Mouse (Mus musculus) limb, embryonic 15.5 days (tissue): Measurements from ENCODE around the gene Brat1. TPM values are rescaled to one million over a fixed set of nuclear protein-coding genes. Genes with fewer than 3 reads are reported as not detected.

Experiments
- ATAC-seq: fragments of 200-750 bp; cut with Nextera tagmentation; 2 replicates; pipeline ENCODE4 v1.8.0; 2017; ENCODE audit warnings: low read depth, moderate TSS enrichment; ENCODE audit not compliant: insufficient number of reproducible peaks, low FRiP score, low TSS enrichment
- H3K27ac ChIP-seq: fragments of 300-500 bp; sonication (generic); 2 replicates; pipeline ENCODE4 v1.5.1; 2015; ENCODE audit warnings: moderate library complexity, mild to moderate bottlenecking, inconsistent platforms
- H3K27me3 ChIP-seq: fragments of 300-500 bp; sonication (generic); 2 replicates; pipeline ENCODE4 v1.6.1; 2015; ENCODE audit warnings: inconsistent platforms
- H3K36me3 ChIP-seq: fragments of 300-500 bp; sonication (generic); 2 replicates; pipeline ENCODE4 v1.6.1; 2015; ENCODE audit warnings: inconsistent platforms
- H3K4me1 ChIP-seq: fragments of 300-500 bp; sonication (generic); 2 replicates; pipeline ENCODE4 v1.6.1; 2015; ENCODE audit warnings: inconsistent platforms
- H3K4me2 ChIP-seq: fragments of 300-500 bp; sonication (generic); 2 replicates; pipeline ENCODE4 v1.6.1; 2015; ENCODE audit warnings: mild to moderate bottlenecking, inconsistent platforms
- H3K4me3 ChIP-seq: fragments of 300-500 bp; sonication (generic); 2 replicates; pipeline ENCODE4 v1.5.1; 2015; ENCODE audit warnings: mild to moderate bottlenecking, inconsistent platforms
- H3K9ac ChIP-seq: fragments of 300-500 bp; sonication (generic); 2 replicates; pipeline ENCODE4 v1.6.1; 2015; ENCODE audit warnings: inconsistent platforms
- H3K9me3 ChIP-seq: fragments of 300-500 bp; sonication (generic); 2 replicates; pipeline ENCODE4 v1.6.1; 2016; ENCODE audit warnings: inconsistent platforms
- WGBS: fragments of 180-500 bp; shearing (Covaris S2); methylation state at CpG from one replicate; pipeline ENCODE4 v1.1.7; 2015; 5-methylcytosine and 5-hydroxymethylcytosine counted together
- polyA plus RNA-seq: library from polyadenylated mRNA; unstranded; fragments of >200 nt; fragmentation: Nextera tagmentation; extraction: Ambion mirVana; gene quantifications from 2 replicates; pipeline ENCODE4 v1.2.1, GENCODE M21; 2015

Gene Brat1
- polyA plus RNA-seq, 1 experiment from 2014 or later = 24.4 TPM

DNA sequence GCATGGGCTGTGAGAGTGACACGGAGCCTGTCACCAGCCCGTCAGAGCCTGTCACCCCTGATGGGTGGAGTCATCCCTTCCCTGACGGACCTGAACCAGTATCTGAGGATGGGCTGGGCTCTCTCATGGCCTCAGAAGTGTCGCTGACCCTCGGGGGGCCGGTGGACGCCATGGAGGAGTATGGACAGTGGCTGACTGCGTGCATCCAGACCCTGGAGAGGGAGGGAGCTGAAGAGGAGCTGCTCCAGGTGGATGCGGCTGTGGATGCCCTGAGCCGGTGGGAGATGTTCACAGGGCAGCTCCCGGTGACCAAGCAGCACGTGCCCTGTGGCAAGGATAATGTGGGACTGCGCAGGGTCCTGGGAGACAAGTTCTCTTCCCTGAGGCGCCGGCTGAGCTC lies 47.2 kb downstream of the Brat1 start:
- Histone ChIP-seq H3K9me3 (no peaks in the 10 kb centered on the region; the same call in 1 of the 2 replicates), H3K27ac (no peak overlapping the region), H3K36me3 (peaks cover 13% of the 10 kb centered on the region), H3K4me3 (no peak overlapping the region), H3K9ac (no peak overlapping the region), H3K4me1 (peaks cover 24% of the 10 kb centered on the region), H3K27me3 (no peaks in the 10 kb centered on the region), H3K4me2 (no peak overlapping the region)
- no peak for ATAC-seq
- 93% methylated on average over 15 of the region's 15 CpGs for WGBS

DNA sequence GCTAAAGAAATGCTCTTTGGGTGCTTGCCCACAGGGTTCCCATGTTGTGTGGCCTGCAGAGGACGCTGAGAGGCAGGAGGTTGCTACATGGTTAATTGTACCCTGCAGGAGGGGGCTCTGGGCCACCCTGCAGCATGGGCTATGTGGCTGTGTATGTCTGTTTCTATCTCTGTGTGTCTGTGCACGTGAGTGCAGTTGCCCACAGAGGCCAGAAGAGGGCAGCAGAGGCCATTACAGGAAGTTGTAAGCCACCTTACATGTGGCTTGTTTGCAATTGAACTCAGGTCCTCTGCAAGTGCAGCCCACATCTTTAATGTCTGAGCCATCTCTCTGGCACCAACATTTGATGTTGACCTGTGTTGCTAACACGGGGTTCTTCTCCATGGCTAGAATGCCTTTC lies 47.8 kb downstream of the Brat1 start:
- Histone ChIP-seq H3K27me3 (no peaks in the 10 kb centered on the region), H3K36me3 (peaks cover 19% of the 10 kb centered on the region), H3K4me1 (peaks cover 24% of the 10 kb centered on the region), H3K9ac (no peak overlapping the region), H3K27ac (no peak overlapping the region), H3K4me2 (no peak overlapping the region), H3K9me3 (no peaks in the 10 kb centered on the region; the same call in 1 of the 2 replicates), H3K4me3 (no peak overlapping the region)
- WGBS = 93% methylated on average over 3 of the region's 3 CpGs
- 0 out of 2 replicates have a peak, but pooled peaks have one; percentile 32 for ATAC-seq

DNA sequence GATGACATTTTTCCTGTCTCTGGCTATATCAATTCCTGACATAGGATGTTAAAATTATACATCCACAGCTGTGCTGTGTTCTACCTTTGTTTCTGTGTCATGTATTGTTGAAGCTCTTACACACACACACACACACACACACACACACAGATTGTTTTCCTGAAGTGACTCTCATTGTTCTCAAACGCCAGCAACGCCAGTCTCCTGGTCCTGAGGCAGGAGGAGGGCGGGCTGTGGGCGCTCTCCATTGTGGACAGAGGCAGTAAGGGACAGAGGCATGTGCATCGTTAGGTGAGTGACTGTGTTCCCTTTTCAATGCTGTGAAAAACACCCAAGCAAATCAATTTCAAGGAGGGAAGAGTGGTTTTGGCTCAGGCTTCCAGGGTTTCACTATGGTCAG lies 48.4 kb downstream of the Brat1 start:
- no peak overlapping the region for H3K27ac ChIP-seq
- no peak for ATAC-seq
- peaks cover 24% of the 10 kb centered on the region for H3K36me3 ChIP-seq
- H3K9ac ChIP-seq = no peak overlapping the region
- WGBS = 78% methylated on average over 5 of the region's 5 CpGs
- H3K4me2 ChIP-seq = no peak overlapping the region
- peaks cover 24% of the 10 kb centered on the region for H3K4me1 ChIP-seq
- H3K9me3 ChIP-seq = no peaks in the 10 kb centered on the region; the same call in 1 of the 2 replicates
- H3K4me3 ChIP-seq = no peak overlapping the region
- H3K27me3 ChIP-seq = no peaks in the 10 kb centered on the region

DNA sequence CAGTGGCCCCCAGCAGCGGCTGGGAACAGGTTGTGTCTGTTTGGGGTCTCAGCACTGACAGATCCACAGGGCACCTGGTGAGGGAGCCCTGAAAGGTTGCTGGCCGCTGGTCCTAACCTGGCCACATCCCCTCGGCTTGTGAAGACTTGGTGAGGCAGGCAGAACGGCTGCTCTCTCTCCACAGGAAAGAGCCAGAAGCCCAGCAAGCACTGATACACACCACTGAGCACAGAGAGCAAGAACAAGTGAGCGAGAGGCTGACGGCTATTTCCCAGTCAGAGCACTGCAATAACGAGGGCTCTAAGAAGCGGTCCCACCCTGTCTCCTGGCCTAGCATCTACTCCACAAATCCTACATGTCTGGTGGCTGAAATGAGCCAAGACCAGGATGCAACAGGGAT lies 54.1 kb downstream of the Brat1 start:
- Histone ChIP-seq H3K4me2 (no peak overlapping the region), H3K9me3 (no peaks in the 10 kb centered on the region), H3K4me1 (peaks cover 25% of the 10 kb centered on the region), H3K4me3 (no peak overlapping the region), H3K27me3 (no peaks in the 10 kb centered on the region), H3K36me3 (peaks cover 69% of the 10 kb centered on the region), H3K27ac (no peak overlapping the region), H3K9ac (no peak overlapping the region)
- WGBS = 67% methylated on average over 8 of the region's 8 CpGs
- no peak for ATAC-seq

DNA sequence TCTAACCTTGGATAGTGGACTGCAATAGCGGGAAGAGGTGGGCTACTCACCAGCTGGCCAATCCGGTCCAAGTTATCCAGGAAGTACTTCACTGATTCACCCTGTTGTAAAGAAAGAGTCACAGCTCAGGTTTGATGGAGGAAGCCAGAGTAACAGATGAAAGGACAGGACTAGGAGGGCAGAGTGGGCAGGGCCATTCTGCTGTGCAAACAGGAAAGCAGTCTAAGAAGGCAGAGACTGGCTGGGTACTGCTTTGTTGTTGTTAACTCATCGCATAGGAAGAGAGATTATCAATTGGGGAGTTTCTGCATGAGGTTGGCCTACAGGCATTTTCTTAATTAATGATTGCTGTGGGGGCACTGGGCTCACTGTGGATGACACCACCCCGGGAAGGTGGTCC lies 57.7 kb downstream of the Brat1 start:
- no peak overlapping the region for H3K27ac ChIP-seq
- WGBS = 85% methylated on average over 4 of the region's 4 CpGs
- H3K9ac ChIP-seq = no peak overlapping the region
- no peak overlapping the region for H3K4me2 ChIP-seq
- H3K9me3 ChIP-seq = no peaks in the 10 kb centered on the region
- no peak overlapping the region for H3K4me3 ChIP-seq
- no peak for ATAC-seq
- peaks cover 17% of the 10 kb centered on the region for H3K4me1 ChIP-seq
- no peaks in the 10 kb centered on the region for H3K27me3 ChIP-seq
- peaks cover 56% of the 10 kb centered on the region for H3K36me3 ChIP-seq

DNA sequence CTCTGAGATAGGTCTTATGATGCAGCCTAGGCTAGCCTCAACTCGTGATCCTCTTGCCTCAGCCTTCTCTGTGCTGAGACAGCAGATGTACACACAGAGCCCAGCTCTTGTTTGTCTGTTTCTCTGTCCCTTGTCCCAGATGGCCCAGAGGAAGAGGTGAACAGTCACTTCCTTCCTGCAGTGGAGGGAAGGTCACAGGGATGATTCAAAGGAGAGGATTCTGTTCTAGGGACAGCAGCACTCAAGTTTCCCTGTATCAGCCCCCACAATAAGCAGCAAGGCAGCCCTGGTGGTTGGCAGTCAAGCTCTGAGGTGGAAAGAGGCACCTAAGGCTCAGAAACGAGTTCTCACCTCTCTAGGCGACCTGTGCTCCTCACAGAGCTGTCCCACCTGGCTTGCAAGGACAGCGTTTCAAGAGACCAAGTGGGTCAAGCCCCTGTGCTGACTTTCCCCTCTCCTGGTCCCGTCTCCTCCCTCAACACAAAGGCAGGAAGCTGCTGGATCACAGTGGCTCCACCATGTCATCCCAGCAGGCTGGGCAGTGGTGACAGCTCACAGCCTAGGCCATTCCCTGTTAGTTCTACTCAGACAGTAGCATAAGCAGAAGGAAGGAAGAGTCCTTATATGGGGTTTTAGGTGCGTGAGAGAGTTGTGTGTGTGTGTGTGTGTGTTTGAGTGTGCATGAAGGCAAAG lies 60.3 kb downstream of the Brat1 start:
- Histone ChIP-seq H3K4me2 (no peak overlapping the region), H3K36me3 (peaks cover 32% of the 10 kb centered on the region), H3K9me3 (no peaks in the 10 kb centered on the region), H3K4me3 (no peak overlapping the region), H3K27ac (peak overlapping the region; percentile 67), H3K4me1 (peaks cover 30% of the 10 kb centered on the region), H3K27me3 (no peaks in the 10 kb centered on the region), H3K9ac (no peak overlapping the region)
- ATAC-seq = no peak
- 71% methylated on average over 6 of the region's 6 CpGs for WGBS

DNA sequence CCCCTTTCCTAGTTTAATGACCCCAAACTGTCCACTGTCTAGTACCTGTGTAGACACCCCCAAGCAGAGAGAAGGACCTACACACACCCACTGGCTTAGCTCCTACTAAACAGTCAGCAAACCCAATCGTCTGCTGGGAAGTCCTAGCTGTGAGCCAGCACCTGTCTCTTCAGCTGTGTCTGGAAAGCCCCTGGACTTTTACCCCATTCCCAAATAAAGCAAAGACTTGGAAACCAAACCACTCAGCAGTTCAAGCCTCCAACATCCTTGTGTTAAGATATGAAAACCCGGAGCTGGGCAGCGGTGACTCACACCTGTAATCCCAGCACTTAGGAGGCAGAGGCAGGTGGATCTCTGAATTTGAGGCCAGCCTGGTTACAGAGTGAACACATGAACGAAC lies 61.8 kb downstream of the Brat1 start:
- Histone ChIP-seq H3K4me2 (no peak overlapping the region), H3K9ac (no peak overlapping the region), H3K4me3 (no peak overlapping the region), H3K9me3 (no peaks in the 10 kb centered on the region), H3K27ac (0 out of 2 replicates have a peak overlapping the region, but pooled peaks have one; percentile 5), H3K36me3 (peaks cover 18% of the 10 kb centered on the region), H3K27me3 (no peaks in the 10 kb centered on the region), H3K4me1 (peaks cover 37% of the 10 kb centered on the region)
- 84% methylated on average over 4 of the region's 4 CpGs for WGBS
- ATAC-seq = no peak

DNA sequence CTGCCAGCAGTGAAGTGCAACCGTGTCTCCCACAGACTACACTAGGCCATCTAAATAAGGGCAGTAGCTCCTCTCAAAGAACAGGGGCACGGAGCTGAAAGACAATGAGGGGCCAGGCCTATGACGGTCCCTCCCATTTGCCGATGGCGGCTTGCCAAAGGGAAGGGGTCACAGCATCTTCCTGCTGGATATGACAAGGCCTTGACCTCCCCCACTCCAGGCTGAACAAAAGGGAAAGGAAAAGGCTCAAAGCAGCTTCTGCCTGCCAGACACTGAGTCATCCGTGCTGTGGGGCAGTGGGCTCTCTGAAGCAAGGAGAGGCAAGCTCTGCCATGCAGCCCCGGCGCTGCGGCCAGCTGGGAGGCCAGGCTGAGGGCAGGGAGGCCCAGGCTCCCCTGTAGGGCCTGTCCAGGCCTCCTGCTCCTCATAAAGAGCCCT lies 62.9 kb downstream of the Brat1 start:
- no peaks in the 10 kb centered on the region for H3K9me3 ChIP-seq
- peaks cover 8% of the 10 kb centered on the region; the same call in 1 of the 2 replicates for H3K36me3 ChIP-seq
- H3K27ac ChIP-seq = peak overlapping the region; percentile 84
- H3K4me1 ChIP-seq = peaks cover 48% of the 10 kb centered on the region
- ATAC-seq = no peak
- no peak overlapping the region for H3K4me3 ChIP-seq
- no peaks in the 10 kb centered on the region for H3K27me3 ChIP-seq
- H3K4me2 ChIP-seq = no peak overlapping the region
- 40% methylated on average over 9 of the region's 9 CpGs for WGBS
- H3K9ac ChIP-seq = no peak overlapping the region

DNA sequence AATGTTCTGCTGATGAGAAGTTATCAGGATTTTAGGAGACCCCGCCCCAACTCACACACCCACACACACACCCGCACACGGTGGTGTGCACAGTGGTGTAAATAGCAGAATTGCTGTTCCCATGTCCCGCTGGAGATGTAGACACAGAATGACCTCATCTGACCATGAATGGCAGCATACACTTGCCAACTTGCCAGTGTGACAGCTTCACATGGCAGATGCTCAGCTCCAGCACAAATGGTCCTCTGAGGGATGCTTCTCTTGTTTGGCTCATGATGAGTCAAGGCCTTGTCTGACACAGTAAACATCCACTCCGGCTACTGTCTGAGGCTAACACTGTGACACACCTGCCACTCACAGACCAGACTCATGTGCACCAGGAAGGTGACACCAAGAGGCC lies 63.5 kb downstream of the Brat1 start:
- Histone ChIP-seq H3K4me1 (peaks cover 51% of the 10 kb centered on the region), H3K4me3 (no peak overlapping the region), H3K9me3 (no peaks in the 10 kb centered on the region), H3K9ac (no peak overlapping the region), H3K36me3 (peaks cover 7% of the 10 kb centered on the region; the same call in 1 of the 2 replicates), H3K27me3 (no peaks in the 10 kb centered on the region), H3K4me2 (no peak overlapping the region), H3K27ac (peak overlapping the region; percentile 84)
- ATAC-seq = no peak
- 77% methylated on average over 5 of the region's 5 CpGs for WGBS

Other genes starting within 250 kb of the Brat1 start
- gene Chst12, start 199.5 kb upstream of the Brat1 start, polyA plus RNA-seq = 28.3 and 36.3 TPM in 2 replicates
- 0.31 TPM in 1 of 2 replicates, not detected in the other for gene Grifin, start 139.9 kb upstream of the Brat1 start, polyA plus RNA-seq
- gene Lfng, start 97.7 kb upstream of the Brat1 start, polyA plus RNA-seq = 16.9 and 19.7 TPM in 2 replicates
- gene Ttyh3, start 56.0 kb upstream of the Brat1 start, polyA plus RNA-seq = 29.9 and 34.1 TPM in 2 replicates
- gene Iqce, start 2.6 kb upstream of the Brat1 start, polyA plus RNA-seq = 22.3 and 23.7 TPM in 2 replicates
- 1.5 and 2.3 TPM in 2 replicates for gene Amz1, start 19.1 kb downstream of the Brat1 start, polyA plus RNA-seq
- 19.1 and 24.3 TPM in 2 replicates for gene Gna12, start 125.4 kb downstream of the Brat1 start, polyA plus RNA-seq